Mouse (Mus musculus): ENCODE data around the gene Dusp15.

Gene Dusp15

GRCm38 (mm10) chr2:152931456-152932160 is 19.9 kb downstream of the Dusp15 start:
- no peak for DNase-seq (ENCODE audit: low spot score in 2 of 2)

GRCm38 (mm10) chr2:152930276-152930675 is 21.2 kb downstream of the Dusp15 start:
- no peak for DNase-seq (ENCODE audit: low spot score in 2 of 2)

GRCm38 (mm10) chr2:152928988-152929370 is 22.5 kb downstream of the Dusp15 start:
- no peak for DNase-seq (ENCODE audit: low spot score in 2 of 2)

GRCm38 (mm10) chr2:152928219-152928987 is 23.1 kb downstream of the Dusp15 start:
- DNase-seq (ENCODE audit: low spot score in 2 of 2), result no peak

- DNase-seq (ENCODE audit: low spot score in 2 of 2), result no peak
These were observed 24.1 kb downstream of the Dusp15 start for GRCm38 (mm10) chr2:152927371-152927770.

GRCm38 (mm10) chr2:152926896-152927295 is 24.6 kb downstream of the Dusp15 start:
- no peak for DNase-seq (ENCODE audit: low spot score in 2 of 2)

- no peak for DNase-seq (ENCODE audit: low spot score in 2 of 2)
These were observed 26.2 kb downstream of the Dusp15 start for GRCm38 (mm10) chr2:152925189-152925872.

- no peak for DNase-seq (ENCODE audit: low spot score in 2 of 2)
These were observed 27.0 kb downstream of the Dusp15 start for GRCm38 (mm10) chr2:152924543-152924942.

- DNase-seq (ENCODE audit: low spot score in 2 of 2), result no peak
These were observed 27.4 kb downstream of the Dusp15 start for GRCm38 (mm10) chr2:152924128-152924527.

GRCm38 (mm10) chr2:152923621-152924020 is 27.9 kb downstream of the Dusp15 start:
- DNase-seq (ENCODE audit: low spot score in 2 of 2), result no peak

GRCm38 (mm10) chr2:152922376-152922775 is 29.1 kb downstream of the Dusp15 start:
- DNase-seq (ENCODE audit: low spot score in 2 of 2), result no peak

GRCm38 (mm10) chr2:152917671-152918070 is 33.8 kb downstream of the Dusp15 start:
- no peak for DNase-seq (ENCODE audit: low spot score in 2 of 2)

GRCm38 (mm10) chr2:152916111-152916510 is 35.4 kb downstream of the Dusp15 start:
- DNase-seq (ENCODE audit: low spot score in 2 of 2), result no peak

GRCm38 (mm10) chr2:152915453-152915852 is 36.0 kb downstream of the Dusp15 start:
- no peak for DNase-seq (ENCODE audit: low spot score in 2 of 2)

- DNase-seq (ENCODE audit: low spot score in 2 of 2), result peak; percentile 83 to 89
These were observed 37.0 kb downstream of the Dusp15 start for GRCm38 (mm10) chr2:152914310-152915120.

GRCm38 (mm10) chr2:152913471-152913870 is 38.0 kb downstream of the Dusp15 start:
- no peak for DNase-seq (ENCODE audit: low spot score in 2 of 2)

GRCm38 (mm10) chr2:152911432-152911831 is 40.1 kb downstream of the Dusp15 start:
- no peak for DNase-seq (ENCODE audit: low spot score in 2 of 2)

GRCm38 (mm10) chr2:152911031-152911430 is 40.5 kb downstream of the Dusp15 start, which contains the start of gene Mylk2:
Gene Mylk2, plus strand, starts transcription at chr2:152911352.
- no peak for DNase-seq (ENCODE audit: low spot score in 2 of 2)

GRCm38 (mm10) chr2:152909848-152910247 is 41.6 kb downstream of the Dusp15 start:
- no peak for DNase-seq (ENCODE audit: low spot score in 2 of 2)

- DNase-seq (ENCODE audit: low spot score in 2 of 2), result no peak
These were observed 44.2 kb downstream of the Dusp15 start for GRCm38 (mm10) chr2:152907114-152907943.

Data from frontal cortex, postnatal 14 days (tissue).